Mouse (Mus musculus) neural tube, embryonic 10.5 days (tissue): ENCODE measurements around the gene Krt13.

Experiments
- DNase-seq: peaks from one replicate; pipeline ENCODE4 v3.0.0-alpha.2; 2017; ENCODE audit warnings: low spot score; ENCODE audit errors: extremely low spot score

Gene Krt13

GRCm38 (mm10) chr11:100121466-100121865, at the start of gene Krt13:
Krt13 (minus strand) TSS chr11:100121566.
- no peak for DNase-seq

GRCm38 (mm10) chr11:100168765-100169762, 47.7 kb upstream of the Krt13 start:
- peak; percentile 89 for DNase-seq

GRCm38 (mm10) chr11:100168071-100168470, 46.7 kb upstream of the Krt13 start:
- DNase-seq: no peak

- DNase-seq: no peak
These were observed 43.0 kb upstream of the Krt13 start for GRCm38 (mm10) chr11:100164392-100164791.

GRCm38 (mm10) chr11:100157908-100158477, 36.6 kb upstream of the Krt13 start:
- DNase-seq: no peak

- DNase-seq: no peak
These were observed 36.0 kb upstream of the Krt13 start for GRCm38 (mm10) chr11:100157331-100157730.

- no peak for DNase-seq
These were observed 34.3 kb upstream of the Krt13 start for GRCm38 (mm10) chr11:100155497-100156255.

- DNase-seq: no peak
These were observed 27.4 kb upstream of the Krt13 start, which contains the start of gene Krt19 for GRCm38 (mm10) chr11:100148615-100149330. Krt19 (minus strand) TSS chr11:100148665.

- DNase-seq: no peak
These were observed 26.4 kb upstream of the Krt13 start for GRCm38 (mm10) chr11:100147566-100148353.

- no peak for DNase-seq
These were observed 24.6 kb upstream of the Krt13 start for GRCm38 (mm10) chr11:100145858-100146560.

GRCm38 (mm10) chr11:100145104-100145503, 23.7 kb upstream of the Krt13 start:
- DNase-seq: no peak

- DNase-seq: no peak
These were observed 19.6 kb upstream of the Krt13 start for GRCm38 (mm10) chr11:100140966-100141365.

GRCm38 (mm10) chr11:100139391-100139790, 18.0 kb upstream of the Krt13 start:
- no peak for DNase-seq

- no peak for DNase-seq
These were observed 17.4 kb upstream of the Krt13 start for GRCm38 (mm10) chr11:100138809-100139208.

- no peak for DNase-seq
These were observed 16.3 kb upstream of the Krt13 start for GRCm38 (mm10) chr11:100137693-100138092.

GRCm38 (mm10) chr11:100136559-100136958, 15.2 kb upstream of the Krt13 start:
- DNase-seq: no peak

GRCm38 (mm10) chr11:100135731-100136130, 14.4 kb upstream of the Krt13 start, which contains the start of gene Krt15:
Krt15 (minus strand) TSS chr11:100135928.
- no peak for DNase-seq

- DNase-seq: no peak
These were observed 3.5 kb upstream of the Krt13 start for GRCm38 (mm10) chr11:100124901-100125300.

- DNase-seq: no peak
These were observed 1.0 kb downstream of the Krt13 start for GRCm38 (mm10) chr11:100120331-100120730.

- no peak for DNase-seq
These were observed 7.7 kb downstream of the Krt13 start for GRCm38 (mm10) chr11:100113742-100114029.
